Mouse (Mus musculus) testis, postnatal 10 days (tissue): ENCODE results near the gene Pknox2.
A peak's percentile ranks its signal among the peaks of the same experiment; 100 is the strongest.

ENCODE experiments used
- DNase-seq: peaks from one replicate; pipeline ENCODE4 v3.0.0; 2021; ENCODE audit warnings: low spot score

Pknox2 gene

DNA sequence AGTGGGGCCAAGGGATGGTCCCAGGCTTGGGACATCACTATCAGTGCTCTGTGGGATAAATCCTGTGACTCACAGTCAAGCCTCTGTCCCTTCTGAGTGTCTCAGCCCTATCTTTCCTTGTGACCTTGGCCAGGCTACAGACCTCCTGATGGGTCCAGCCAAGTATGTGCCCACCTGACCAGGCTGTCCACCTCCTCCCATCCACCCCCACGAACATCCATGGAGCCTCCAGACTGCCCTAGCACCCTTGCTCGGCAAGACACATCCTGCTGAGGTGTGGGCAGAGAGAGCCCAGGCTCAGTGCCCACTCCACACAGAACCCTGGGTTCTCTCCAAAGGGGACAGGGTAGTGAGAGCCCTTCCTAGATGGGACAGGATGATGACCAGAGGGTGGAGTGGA lies 204.6 kb downstream of the Pknox2 start:
- peak; percentile 66 for DNase-seq

DNA sequence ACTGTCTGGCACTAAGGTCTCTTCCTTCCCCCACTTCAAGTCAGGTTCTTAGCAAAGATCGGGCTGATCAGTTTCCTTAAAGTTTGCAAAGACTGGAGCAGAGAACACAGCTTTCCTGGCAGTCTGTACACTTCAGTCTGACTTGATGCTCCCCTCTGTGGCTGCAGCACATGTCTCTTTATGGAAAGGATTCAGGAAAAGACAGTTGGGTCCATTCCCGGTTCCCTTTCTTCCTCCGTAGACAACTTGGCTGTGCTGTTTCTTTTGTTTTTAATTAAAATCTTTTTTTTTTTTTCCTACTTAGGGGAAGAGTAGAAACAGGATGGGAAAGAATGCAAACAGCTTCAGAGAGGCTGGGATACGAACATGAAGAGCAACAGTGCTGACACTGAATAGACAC lies 205.1 kb downstream of the Pknox2 start:
- DNase-seq: no peak

DNA sequence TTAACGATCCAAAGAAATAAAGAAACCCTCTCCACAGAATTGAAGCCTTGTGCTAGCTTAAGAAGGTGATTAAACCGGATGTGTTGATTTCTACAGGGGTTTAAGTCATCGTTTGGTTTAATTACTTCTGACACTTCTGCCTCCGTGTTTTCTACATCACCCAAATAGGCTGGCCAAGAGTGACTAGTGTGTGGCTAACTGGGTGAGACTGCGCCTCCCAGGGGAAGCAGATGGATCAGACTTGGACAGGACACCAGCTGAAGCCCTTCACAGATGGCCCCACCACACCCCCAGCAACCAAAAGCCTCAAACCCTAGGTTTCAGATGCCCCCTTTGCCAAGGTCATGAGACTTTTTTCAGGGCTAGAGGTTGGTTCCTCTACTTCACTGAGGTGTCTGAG lies 205.6 kb downstream of the Pknox2 start:
- no peak for DNase-seq

DNA sequence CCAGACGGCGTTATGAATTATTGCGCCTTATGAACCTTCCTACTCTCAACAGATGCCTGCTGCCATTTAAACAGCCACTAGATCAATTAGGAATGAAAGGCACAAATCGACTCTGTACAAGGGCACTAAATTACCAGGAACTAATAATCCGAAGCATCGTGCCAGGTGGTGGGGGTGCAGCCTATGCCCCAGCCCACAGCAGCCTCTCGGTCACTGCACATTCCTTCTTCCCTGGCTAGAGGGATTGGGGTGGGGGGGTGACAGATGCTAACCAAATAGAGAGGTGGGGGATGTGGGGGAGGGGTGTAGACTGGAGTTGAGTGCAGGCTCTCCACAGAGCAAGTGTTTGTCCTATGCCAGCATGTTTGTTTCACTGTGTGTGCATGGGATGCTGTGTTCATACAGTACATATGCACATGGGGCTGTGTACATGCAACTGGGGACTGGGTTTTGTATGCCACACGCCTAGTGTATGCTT lies 208.6 kb downstream of the Pknox2 start:
- DNase-seq: no peak

DNA sequence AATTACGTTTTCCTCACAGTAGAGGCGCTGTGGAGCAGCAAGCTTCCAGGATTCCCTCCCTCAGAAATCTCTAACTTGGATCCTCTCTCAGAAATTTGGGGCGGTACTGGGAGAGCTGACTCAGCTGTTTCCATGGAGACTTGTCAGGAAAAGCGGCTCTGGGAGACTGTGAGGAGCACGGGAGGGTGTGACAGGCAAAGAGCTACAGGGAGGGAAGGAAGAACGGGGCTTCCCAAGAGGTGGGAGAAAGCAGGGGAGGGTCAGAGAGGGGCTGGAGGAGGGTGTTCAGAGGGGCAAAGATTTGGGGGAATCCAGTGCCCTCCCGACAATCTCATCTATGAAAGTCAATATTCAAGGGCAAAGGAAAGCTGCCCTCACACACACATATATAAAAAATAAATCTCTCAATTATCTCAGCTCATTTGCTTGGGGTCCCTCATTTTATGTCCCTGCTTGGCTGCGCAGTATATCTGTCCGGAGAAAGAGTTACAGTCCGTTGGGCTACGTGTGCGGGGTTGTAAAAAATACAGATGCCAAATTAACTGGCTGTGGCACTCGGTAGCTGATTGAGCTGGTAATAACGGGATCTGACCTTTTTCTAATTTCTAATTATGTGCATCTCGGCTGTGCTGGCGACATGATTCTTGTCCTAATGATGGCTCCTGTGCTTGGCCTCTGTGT lies 213.3 kb downstream of the Pknox2 start:
- DNase-seq: peak; percentile 83

DNA sequence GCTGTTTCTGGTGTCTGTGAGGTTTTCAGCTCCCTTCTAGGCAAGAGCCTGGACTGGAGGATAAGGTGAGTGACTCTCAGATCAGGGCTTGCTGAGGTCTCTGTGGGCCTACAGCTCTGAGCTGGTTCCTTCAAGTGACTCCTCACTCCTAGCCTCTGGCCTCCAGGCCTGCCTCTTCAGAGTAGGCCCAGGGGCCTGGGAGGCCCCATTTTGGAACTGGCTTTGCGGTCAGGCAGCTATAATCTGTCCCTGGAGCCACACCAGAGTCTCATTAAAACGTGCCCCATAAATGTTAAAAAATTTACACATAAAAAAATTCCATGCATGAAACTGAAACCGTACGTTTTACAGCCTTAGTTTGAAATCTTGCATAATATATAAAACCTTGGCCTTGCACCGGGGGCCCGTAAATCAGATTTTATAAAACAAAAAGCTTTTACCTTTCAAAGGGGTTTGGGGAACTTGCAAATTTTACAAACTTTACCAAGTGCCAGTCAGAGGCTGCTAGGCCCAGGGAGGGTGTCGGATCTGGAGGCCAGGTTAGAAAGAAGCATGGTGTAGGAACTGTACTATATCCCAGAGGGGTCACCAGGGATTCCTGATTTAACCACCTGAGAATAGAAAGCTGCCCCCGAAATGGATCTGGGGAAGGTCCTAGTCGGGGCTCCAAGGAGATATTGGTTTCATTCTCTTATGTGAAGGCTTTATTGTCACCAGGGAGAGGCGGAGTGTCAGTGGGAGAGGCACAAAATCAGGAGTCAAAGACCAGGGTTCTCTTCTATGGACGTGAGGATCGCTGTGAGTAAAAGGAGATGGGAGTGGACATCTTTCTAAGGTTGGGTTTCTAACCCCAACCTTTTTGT lies 214.0 kb downstream of the Pknox2 start:
- no peak for DNase-seq

DNA sequence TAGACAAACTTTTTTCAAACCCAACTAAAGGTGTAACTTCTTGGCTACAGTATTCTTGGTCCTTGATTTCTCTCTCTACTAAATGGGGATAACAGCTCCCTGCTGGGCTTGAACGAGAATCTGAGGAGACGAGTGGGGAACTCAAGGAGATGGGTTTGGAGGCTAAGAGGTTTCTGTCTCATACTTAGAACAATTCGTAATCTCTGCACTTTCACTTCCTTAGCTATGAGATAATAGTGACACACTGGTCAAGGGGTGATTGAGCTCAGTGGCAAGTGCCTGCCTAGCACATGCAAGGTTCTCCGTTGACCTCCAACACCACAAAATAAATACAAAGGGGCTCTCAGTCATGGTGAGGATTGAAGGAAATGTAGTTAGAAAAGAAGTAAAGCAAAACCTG lies 215.6 kb downstream of the Pknox2 start:
- DNase-seq: no peak

DNA sequence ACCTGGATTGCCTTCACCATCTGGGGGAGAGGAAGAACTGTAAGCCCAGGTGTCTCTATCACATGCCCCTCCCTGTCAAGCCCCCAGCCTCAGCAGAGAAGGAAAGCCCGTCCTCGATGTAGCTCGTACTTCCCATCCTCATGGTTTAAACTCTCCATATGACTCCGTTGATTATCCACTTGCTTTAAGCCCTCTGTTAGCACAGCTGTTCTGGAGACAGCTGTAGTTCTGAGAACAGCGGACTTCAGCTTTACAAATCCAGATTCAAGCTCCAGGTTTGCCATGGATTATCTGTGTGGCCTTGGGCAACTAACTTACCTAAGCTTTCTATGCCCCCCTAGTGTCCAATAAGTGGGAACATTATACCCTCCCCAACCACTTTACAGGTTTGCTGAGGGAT lies 223.5 kb downstream of the Pknox2 start:
- no peak for DNase-seq

DNA sequence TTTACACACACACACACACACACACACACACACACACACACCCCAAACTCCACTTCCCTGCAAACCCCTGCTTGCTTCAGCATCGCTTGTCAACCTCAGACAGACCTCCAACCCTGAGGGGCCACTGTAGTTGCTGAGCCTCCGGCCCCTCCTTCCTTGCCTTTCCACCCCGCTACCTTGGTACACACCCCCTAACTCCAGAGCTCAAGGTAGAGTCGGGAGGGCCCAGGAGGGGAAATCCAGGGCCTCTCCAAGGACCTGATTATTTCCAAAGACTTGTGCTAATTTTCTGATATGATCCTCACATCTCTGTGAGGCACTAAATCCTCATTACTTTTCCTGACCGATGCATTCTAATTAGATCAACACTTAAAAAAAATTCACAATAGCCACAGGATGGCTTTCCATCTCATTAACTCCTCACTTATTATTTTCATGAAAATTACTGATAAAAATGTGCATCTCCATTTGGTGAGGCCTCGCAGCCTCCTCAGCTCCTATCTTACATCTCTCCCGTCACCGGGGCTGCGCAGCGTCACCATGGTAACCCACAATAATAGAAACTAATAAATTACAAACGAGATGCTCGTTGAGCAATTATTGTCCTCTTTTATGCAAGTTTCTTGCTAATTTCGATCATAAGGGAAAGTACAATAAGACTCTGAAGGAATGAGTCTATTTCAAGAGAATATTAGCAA lies 225.3 kb downstream of the Pknox2 start:
- DNase-seq: no peak

DNA sequence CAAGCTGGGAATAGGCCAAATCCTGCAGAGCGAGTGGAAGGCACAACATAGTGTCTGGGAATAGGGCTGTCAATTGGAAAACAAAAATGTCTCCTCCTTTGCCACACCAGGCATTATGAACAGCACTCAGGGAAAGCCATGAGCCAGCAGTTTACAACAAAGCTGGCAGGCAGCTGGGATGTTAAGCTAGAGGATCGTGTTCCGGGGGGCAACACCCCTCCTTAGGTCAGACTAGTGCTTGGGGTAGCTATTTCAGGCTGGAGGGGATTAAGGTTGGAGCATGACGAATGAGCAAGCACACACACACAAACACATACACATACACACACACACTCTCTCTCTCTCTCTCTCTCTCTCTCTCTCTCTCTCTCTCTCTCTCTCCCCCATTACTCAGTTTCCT lies 227.7 kb downstream of the Pknox2 start:
- no peak for DNase-seq

DNA sequence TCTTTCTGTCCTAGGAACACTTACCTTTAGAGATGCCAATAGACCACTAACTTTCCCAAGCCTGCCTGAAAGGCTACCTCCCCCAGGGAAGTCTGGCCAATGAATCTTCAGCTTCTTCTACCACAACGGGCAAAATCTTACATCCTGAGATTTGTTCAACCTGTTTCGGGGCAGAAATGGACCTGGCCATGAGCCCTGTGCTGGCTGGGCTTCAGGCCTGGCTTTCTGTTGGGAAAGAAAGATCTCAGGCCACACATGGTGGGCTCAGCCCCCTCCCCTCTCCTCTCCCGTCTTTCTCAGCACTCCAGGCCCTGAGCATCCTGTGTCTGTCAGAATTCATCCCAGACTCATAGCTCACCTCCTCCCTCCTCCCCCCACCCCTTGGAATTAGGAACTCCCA lies 228.6 kb downstream of the Pknox2 start:
- DNase-seq: no peak

DNA sequence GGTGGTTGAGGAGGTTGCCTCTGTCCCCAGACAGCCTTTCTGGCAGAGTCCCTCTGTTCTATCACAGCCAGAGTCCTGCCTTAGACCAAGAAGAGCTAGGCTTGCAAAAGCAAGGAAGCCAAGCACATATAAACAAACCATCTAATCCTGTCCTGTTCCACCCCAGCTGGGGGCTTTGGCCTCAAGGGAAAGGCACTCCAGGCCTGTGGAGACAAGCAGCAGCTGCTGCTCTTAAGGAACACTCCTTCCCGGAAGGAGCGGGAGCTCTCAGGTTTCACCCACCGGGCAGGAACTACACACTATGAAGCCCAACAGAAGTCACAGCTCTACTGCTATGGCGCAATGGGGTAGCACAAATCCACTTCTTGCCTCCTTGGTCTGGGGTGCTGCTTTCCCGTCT lies 230.3 kb downstream of the Pknox2 start:
- no peak for DNase-seq

DNA sequence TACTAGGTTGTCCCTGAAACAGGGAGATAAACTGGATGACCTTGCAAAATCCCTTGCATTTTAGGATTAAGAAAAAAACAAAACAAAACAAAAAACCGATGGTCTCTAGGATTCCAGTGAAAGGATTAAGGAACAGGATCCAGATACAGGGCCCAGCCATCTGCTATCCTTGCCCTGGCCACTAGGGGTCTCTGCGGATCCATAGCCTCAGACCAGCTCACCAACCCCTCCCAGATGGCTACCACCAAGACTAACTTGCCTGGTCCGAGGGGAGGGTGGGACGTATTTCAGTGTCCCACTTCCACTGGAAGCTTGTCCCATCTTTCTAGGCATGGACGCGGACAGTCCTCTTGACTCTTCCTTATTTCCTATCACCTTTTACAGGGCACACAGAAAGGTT lies 230.8 kb downstream of the Pknox2 start:
- peak; percentile 89 for DNase-seq

DNA sequence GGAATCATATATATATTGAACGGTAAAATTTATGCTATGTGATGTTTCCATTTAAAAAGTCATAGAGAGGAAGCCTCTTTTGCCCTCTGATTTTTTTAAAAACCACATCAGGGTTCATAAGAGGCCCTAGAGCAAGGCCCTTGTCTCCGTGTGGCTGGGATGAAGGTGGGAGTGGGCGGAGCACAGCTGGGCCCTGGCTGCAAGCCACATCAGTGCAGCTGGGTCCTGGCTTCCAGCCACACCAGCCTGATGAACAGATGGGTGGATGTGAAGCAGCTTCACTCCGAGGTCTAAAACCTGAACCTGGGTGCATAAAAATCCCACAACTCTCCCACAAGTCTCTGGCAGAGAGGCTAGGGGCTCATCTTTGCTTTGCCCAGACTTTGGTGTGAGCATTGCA lies 241.8 kb downstream of the Pknox2 start:
- DNase-seq: peak; percentile 62

DNA sequence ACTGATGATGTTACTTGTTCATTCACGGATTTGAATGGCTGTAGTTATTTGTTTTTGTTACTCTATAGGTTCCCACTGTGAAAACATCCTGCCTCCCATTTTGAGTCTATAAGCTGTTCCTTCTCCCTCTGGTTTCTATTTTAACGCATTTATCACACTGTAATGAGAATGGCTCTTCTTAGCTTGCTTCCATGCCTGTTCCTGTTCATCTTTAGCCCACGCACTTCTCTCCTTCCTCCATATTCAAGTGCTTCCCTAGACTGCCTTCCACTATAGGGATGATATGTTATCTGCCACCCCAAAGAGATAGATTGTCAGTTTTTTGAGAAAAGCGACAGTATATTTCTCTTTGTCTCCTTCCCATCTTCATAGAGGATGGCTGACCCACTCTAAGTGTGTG lies 246.7 kb downstream of the Pknox2 start:
- no peak for DNase-seq

DNA sequence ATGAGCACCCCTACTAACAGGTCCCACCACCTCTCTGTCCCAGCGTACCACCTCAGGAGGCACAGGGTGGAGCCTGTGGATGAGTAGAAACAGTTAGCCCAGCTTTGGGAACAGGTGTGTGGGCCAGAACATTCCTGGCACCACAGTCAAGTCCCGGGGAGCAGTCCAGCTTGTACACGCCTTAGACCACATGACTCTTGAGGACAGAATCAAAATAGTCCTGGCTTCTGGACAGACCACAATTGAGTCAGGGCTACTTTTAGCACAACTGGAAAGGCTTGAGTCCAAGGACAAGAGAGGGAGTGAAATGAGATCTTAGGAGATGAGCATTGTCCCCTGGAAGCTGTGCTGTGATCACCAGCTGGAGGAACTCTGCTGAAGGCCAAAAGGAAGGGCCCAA lies 248.6 kb downstream of the Pknox2 start:
- DNase-seq: no peak

DNA sequence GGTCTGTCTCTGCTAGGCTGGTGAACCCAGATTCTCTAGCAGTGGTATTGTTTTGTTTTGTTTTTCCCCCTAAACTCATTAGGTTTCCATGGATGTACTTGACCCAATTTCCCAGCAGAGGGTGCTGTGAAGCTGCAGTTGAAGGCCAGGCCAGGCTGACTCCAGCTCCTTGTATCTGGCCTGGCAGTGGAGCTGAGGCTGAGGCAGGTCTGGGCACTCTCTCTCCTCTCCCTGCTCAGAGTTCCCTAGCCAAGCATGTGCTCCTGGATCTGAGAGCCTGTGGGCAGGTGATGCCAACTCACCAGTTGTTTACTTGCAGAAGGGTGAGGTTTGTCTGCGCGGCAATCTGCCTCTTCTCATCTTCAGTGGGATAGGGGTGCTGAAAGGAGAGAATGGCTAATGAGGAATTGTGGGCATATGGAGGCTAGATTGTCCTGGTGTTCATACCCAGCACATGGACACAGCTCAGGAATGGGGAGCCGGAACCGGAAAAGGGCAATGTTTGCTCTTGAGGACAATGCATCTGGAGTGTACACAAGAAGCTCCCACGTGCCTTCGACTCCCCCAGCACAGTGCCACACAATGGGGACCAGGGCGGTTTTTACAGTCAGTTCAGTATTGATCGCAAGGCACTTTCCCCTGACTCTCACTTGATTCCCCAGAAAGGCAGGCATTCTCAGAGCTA lies 252.1 kb downstream of the Pknox2 start:
- peak; percentile 81 for DNase-seq

DNA sequence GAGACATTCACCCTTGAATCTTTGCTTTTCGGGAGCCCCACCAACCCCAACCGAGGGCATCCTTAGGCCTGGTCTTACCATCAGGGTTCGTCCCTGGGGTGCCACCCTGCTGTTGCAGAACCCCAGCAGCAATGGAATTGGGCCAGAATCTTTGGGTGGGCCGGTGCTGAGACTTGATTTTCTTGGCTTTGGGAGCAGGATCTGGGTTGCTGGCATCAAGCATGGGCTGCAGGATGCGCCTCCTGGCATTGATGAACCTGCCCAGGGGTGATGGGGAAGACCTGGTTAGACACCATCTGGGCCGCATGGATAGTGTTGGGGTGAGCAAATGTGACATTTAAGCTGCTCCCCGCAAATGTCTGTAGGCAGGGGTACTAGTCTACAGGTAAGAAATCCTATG lies 253.0 kb downstream of the Pknox2 start:
- no peak for DNase-seq

DNA sequence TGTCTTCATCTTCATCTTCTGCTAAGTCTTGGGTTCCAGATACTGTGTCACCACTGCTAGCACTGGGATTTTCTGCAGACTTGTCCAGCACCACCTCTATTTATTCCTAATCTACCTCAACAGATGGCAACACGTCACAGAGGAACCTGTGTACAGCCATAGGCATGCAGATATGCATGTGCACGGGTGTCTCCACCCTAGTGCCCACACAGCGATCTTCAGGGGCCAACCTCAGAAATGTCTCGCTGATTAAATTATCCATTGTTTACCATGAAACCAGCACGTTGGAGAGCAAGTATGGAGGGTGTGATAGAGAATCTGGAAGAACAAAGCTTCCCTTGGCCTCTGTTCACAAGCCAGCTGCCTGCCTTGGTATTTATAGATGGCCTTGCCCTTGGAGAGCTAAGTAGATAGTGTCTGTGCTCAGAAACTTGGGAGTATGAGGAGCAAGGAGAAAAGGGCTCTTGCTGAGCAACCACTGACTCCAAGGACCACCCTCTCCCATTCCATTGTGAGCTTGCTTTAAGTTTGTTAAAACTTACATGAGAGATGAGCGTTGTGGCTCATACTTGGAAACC lies 253.7 kb downstream of the Pknox2 start:
- no peak for DNase-seq

DNA sequence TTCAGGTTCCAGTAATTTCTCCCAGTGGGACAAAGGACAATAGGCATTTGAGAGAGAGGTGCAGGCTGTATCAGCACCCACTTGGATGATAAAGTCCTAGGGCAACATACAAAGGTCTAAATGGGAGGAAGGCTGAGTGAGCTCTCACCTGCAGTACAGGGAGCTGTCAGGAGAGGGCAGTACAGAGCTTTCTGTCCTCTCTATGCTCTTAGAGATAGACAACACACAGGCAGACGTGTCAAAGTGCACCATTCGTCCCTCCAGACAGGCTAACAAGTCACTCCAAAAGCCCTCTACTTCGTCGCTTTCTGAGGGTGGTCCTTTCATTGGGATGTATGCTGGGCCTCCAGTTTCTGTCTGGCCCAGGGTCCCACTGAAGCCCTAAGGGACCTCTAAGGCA lies 256.7 kb downstream of the Pknox2 start:
- DNase-seq: peak; percentile 84

DNA sequence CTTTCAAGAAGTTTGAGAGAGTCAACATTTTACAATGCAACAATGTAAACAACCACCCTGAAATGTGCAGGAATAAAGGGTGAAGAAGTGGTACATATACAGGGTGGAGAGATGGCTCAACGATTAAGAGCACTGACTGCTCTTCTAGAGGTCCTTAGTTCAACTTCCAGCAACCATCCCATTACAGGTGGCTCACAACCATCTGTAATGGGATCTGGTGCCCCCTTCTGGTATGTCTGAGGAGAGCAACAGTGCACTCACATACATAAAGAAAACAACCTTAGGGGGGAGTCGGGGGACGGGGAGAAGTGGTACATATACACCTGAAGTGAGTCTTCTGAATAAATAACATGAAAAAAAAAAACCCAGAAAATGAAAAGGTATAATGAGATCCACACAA lies 262.0 kb downstream of the Pknox2 start:
- DNase-seq: no peak

DNA sequence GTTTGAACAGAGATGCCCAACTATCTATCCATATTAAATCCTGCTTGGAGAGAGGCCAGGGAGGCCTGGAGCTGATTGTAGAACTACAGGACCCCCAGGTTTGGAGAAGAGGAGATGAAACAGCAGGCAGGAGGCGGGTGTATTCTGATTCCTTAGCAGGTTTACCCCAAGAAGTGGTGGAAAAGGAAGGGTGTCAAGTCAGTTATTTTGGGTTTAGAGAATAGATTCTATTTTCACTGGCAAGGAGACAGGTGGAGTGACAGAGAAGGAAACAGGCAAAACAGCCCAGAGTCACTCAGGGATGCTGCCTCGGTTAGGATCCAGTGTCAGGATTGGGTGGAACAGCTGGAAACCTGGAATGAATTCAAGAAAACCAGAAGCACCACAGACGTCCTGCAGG lies 263.6 kb downstream of the Pknox2 start:
- no peak for DNase-seq
